Mouse (Mus musculus) natural killer cell, adult 2 months (primary cell): ENCODE data around the gene Ccnd3.

Experiments
- DNase-seq, 2 experiments: peaks; one replicate each; pipeline ENCODE4 v3.0.0; 2022; ENCODE audit warnings: low spot score in 2 of 2

Ccnd3 gene

DNA sequence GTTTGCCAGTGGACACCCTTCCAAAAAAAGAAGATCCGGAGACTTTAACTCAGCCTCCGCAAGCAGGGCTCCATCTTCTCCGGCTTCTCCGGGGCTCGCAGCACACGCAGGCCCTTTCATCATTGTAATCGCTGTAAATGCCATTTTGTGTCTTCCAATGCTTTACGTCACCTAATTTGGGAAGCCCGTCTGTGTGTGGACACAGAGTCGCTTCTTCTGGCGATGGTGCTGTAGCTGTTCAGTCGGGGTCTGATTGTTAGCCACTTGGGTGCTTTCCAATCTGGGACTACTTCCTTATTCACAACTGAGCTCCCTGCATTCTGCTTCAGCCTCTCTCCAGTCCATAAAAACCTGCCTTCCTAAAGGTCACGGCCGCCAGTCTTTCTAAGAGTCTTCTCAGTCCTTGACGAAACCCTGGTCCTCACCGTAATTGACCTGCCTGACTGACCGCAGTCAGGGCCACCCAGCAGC, 41.0 kb downstream of the Ccnd3 start:
- no peak for DNase-seq

DNA sequence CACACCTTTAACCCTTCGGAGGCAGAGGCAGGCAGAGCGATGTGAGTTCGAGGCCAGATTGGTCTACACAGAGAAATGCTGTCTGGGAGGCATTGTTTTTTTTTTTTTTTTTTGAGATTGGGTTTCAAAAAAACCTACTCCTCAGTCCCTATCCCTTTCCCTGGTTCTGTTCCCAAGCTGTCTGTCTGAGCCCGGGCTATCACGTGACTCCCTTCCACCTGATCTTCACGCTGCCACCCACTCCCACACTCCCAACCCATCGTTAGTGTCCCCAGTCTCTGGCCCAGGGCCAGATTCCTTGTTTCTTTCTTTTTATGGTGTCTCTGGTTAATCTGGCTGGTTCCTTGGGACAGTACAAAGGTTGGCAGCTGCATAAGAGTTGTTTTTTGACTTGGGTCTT, 46.2 kb downstream of the Ccnd3 start:
- DNase-seq: no peak

DNA sequence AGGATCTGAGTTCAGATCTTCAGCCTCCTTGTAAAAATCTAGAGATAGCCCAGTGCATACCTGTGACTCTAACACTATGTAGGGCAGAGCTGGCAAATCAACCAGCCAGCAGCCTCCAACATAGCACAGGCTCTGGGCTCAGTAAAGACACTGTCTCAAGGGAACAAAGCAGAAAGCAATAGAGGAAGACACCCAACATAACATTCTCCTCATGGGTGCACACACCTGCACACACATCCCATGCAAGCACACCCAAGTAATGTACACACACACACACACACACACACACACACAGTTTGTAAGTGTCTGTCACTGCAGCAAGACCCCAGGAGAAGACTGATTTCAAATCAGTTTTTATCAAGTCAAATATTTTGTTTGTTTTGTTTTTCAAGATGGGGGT, 48.1 kb downstream of the Ccnd3 start:
- peak in 1 of 2 experiments; percentile 11 for DNase-seq

DNA sequence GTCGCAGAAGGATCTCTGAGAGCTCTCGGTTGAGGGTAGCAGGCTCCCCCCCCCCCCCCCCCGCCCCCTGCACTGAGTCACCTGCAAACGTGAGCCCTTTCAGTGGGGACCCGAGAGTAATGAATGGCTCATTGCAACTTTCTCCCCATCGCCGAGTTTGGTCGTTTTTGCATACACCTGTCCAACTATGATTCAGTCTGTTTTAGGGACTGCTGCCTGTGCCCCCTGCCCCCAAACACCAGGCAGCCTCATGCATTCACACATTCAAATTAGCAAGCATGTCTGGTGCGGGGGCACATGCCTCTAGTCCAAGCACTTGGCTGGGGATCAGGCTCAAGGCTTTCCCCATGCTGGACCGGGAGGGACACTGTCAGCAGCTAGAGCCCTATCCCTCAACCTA, 49.8 kb downstream of the Ccnd3 start:
- DNase-seq: no peak

DNA sequence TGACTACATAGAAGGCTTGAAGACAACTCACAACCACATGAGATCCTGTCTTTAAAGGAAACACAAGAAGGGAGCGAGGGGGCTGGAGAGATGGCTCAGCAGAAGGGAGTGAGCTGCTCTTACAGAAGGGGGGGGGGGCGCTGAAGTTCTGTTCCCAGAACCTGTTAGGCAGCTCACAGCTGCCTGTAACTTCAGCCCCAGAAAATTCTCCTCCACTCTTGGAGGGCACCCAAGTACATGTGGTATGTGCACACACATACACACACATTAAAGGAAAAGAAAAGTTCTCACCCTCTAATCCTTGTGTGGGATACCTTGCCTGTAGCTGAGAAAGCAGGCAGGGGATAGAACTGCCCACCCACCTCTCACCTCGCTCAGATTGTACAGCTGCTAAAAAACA, 52.3 kb downstream of the Ccnd3 start:
- no peak for DNase-seq

DNA sequence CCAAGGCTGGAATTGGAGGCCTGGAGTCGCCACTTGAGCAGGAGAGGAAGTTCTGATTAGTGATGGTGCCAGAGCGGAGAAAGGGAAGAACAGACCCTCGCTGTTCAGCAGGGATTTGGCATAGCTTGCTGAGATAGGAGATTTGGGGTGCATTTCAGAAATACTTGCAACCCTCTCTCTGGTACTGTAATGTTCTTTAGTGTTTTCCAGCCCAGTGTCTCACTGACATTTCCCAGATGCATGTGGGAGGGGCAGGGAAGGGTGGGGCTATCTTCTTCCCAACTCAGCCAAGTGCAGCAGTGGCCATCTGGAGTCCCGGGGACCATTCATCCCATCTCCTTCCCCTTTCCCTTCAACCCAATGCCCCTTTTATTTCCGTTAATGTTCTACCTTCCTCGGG, 54.9 kb downstream of the Ccnd3 start:
- no peak for DNase-seq

DNA sequence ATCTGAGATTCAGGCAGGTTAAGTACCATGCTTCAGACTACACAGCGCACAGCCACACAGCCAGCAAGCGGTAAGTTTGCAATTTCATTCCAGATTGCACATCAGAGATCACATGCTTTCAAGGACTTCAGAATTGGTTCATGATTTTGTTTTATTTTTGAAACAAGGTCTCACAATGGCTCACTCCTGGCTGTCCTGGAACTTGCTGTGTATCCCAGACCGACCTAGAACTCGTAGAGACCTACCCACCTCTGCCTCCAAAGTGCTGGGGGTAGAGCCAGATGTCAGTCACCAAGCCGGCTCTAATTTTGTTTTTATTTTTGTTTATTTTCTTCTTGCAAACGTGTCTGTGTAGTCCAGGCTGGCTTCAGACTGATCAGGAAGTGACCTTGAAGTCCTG, 58.0 kb downstream of the Ccnd3 start:
- no peak for DNase-seq

DNA sequence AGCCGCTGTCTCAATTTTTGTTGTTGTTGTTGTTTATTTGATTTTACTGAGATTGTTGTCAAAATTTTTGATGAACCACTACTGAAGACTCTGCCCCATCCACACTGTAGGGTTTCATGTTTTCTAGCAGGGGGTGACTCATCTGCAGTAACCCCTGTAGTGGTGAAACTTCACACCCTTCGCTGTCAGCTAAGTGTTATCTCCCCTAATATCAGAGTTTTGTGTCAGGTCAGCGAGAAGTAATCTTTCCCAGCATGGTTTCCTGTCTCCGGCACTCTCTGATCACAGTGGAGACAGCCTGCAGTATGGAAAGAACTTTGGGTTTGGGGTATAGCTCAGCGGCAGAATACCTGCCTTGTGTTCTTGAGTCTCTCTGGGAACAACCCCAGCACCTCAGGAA, 59.8 kb downstream of the Ccnd3 start:
- DNase-seq: peak; percentile 44 to 74

DNA sequence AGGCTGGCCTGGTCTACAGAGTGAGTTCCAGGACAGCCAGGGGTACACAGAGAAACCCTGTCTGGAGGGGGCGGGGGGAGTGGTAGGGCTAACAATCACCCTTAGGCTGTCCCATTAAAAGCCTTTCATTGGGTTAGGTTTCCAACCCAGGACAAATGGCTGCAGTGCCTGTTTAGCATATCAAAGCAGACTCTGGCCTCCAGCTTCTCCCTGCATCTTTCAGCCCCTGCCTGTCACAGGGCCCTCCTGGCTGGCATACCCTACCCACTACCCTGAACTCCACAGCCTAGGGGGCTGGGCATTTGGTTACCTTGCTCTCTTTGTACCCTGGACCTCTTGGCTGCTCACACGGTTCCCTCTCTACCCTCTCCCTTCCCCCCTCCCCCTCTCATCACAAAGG, 61.3 kb downstream of the Ccnd3 start:
- DNase-seq: no peak

DNA sequence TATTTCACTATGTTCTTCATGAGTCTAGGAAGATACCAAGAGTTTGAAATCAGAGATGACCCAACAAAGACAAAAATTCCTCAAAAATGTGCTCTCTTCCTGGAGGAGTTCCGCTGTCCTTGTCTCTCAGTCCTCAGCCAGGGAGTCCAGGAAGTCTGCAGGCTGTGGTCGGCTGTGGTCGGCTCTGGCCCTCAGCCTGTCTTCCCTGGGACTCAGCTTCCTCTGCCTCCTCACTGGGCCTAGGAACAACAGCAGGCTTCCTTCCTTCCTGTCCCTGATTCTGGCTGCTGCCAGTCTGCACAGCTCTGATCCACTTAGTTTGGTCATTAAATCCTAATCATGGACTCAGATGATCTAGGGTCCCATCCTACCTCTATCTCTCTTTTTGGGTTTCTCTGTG, 62.4 kb downstream of the Ccnd3 start:
- DNase-seq: no peak

DNA sequence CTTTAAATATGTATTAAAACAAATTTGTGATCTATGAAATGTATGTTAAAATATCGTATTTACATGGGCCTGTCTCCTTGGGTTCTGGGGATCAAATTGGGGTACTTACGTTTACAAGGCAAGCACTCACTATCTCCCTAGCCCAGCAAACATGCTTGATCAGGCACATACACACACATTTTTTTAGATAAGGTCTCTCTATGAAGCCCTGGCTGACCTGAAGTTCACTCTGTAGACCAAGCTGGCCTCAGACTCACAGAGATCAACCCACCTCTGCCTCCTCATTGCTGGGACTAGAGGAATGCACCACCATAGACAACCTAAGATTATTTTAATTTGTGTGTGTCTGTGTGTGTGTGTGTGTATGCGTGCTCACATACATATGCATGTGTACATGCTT, 63.5 kb downstream of the Ccnd3 start:
- DNase-seq: no peak

DNA sequence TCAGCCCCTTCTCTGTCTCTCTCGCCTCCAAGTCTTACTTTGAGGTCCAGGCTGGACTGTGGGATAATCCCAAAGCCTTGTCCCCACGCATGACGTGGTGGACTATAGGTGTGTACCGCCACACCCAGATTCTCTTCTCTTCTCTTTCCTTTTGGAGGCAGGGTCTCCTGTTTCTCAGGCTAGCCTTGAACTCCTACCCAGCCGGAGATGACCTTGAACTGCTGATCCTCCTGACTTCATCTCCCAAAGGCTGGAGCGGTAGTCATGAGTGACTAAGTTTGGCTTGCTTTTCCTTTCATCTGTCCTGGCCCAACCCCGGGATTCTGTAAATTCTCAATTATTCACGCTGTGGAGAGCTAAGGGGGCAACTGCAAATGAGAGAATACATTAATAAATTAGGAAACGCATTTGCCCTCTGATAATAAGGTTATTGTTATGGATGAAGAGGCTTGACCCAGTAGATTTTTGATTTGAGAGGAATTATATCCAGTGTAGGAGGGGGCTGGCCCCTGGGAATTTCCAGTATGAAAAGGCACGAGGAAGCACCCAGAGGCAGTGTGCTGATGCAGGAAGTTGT, 64.2 kb downstream of the Ccnd3 start:
- no peak for DNase-seq

DNA sequence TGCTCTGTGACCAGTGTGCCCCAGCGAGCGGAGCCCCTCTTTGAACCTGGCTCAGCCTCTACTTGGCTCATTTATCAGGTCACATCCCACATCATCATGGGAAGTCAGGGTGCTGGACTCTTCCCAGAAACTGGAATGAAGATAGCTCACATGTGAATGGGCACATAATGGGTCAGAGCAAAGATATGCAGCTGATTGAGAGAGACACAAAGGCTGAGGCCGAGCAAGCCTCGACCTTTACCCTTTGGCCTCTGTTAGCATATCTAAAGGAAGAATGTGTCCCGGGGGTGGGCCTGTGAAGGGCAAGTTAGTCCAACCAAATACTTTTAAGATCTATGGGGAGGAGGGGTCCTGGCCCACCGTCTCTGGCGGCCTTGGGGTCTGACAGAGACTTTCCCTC, 66.8 kb downstream of the Ccnd3 start:
- no peak for DNase-seq

DNA sequence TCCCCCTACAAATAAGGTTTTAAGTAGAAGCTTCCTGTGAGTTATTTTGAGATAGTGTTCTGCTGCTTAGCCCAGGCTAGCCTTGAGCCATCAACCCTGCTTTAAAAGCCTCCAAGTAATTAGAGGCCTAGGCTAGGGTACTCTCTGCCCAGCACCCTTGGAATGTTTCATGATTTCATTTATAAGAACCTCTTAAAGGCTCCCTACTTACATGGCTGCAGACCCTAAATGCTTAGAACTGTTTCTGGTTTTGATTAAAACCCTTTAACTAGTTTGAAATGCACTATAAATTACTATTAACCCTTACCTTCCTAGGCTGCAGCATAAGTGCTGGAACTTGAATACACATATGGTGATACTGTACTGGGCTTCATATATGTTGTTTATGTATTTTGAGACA, 67.6 kb downstream of the Ccnd3 start:
- no peak for DNase-seq

DNA sequence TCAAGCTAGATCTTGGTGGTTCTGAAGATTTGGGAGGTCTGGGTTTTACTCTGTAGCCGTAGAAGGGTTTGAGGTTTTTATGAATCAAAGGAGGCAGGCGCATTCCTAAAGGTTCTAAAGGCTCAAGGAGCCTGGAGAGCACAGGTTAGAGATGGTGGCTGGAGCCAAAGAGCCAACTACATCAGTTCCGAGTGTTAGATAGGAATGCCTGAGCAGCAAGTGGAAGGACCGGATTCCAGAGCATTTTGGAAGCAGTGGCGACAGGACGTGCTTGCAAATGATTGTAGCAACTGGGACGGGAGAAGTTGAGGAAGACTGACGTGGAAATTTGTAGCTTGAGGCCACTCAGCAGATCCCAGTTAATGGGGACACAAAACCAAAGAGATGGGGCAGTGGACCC, 69.2 kb downstream of the Ccnd3 start:
- no peak for DNase-seq

DNA sequence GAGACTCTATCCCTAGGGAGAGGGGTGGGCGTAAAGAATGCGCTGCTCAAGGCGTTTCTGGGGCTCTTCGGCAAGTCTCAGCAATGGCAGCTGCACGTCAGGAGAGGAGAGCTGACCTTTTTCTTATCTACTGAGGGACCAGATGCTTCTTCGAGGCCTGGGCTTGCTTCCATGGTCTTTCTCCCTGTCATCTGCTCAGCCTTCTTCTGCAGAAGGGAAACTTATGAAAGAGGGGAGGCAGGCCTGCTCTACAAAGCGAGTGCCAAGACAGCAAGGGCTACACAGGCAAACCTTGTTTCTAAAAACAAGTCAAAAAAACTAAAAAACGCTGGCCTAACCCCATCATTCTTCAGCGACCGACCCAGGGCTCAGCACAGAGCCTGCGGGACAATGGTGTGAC, 70.0 kb downstream of the Ccnd3 start:
- DNase-seq: no peak

DNA sequence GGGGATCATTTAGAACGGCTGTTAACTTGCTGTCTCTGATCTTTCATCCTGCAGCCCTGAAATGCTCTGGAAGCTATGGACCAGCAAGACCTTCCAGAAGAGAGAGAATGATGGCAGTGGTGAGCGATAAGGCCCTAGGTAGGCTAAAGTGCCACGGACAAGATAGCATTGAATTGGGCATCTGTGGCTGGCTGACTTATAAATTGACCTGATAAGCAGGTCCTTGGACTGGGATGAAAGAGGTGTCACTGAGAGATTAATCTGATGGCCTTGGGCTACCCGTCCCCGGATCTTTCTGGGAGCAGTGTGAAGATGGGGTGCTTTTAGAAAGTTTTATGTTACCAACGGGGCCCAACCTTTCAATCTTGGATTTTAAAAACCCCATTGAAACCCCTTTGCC, 73.8 kb downstream of the Ccnd3 start:
- DNase-seq: no peak

DNA sequence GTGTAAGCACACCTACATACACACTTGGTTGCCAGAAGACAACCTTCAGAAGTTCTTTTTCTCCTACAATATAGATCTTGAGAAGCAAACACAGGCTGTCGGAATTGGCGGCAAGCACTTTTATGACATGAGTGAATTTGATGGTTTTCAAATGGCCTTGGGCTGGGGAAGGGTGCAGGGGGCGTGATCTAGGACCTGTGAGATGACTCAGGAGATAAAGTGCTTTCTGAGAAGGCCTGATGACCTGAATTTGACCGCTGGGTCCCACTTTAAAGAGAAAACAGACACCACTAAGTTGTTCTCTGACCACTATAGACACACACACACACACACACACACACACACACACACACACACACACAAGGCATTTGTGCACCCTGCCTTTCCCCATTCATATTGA, 76.1 kb downstream of the Ccnd3 start:
- no peak for DNase-seq

DNA sequence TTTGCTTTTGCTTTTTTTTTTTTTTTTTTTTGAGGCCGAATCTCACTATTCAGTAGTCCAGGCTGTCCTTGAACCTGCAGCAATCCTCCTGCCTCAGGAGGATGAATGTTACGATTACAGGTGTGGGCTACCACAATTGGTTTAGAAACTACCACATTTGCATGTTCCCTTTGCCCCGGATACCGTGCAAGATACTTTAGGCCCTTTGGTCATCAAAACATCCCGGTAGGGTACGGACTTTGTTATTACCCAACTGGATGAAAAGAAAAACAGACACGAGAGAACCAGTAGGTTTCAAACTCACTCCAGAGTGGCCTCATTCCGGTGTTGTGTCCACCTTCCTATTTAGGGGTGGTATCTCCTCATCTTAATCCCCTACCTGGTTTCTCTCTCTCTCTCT, 83.7 kb downstream of the Ccnd3 start:
- no peak for DNase-seq

DNA sequence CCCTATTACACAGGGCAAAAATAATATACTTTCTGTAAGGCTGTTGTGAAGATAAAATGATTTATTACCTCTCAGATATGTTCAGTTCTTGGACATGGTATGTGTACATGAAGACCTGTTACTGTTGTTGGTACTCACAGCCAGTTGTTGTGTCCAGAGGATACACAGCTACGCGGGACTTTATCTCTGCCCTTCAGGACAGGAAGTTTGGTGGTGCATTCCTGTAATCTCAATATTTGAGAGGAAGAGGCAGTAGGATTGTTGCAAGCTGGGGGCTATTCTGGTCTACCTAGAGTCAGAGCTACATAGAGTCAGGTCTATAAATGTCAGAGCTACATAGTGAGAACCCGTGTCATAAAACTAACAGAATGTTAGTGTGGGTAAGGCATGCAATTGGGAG, 86.2 kb downstream of the Ccnd3 start:
- DNase-seq: no peak

DNA sequence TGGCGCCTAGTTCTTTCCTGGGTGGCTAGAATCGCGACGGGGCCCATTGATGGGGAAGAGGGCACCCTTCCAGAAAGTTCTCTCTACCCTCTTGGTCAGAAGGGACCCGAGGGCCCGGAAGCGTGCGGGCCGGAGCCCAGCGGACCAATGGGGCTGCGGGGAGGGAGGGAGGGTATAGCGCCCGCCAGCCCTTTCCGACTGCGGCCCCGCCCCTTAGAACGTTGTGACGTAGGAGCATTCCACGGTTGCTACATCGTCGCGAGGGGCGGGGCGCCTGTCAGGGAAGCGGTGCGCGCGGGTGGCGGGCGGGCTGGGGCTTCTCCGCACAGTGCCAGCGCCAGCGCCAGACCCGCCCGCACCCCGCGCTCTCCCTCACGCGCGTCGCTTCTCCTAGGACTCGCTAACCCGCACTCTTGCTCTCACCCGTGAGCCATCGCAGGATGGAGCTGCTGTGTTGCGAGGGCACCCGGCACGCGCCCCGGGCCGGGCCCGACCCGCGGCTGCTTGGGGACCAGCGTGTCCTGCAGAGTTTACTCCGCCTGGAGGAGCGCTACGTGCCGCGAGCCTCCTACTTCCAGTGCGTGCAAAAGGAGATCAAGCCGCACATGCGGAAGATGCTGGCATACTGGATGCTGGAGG, 88.5 kb downstream of the Ccnd3 start:
- DNase-seq: peak; percentile 89 to 92

DNA sequence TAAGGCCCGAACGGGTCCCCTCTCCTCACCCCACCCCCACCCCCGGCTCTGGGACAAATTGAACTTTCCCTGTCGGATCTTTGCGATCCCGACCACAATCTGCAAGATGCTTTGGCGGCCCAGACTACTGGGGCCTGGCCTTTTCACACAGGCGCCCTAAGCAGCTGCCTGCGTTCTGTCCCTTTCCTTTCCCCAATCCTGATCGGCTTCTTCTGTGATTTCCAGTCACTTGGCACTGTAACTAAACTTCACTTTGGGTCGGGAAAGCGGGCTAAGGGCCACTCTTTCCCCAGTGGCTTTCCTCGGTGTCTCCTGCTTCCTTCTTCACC, 89.0 kb downstream of the Ccnd3 start:
- no peak for DNase-seq

DNA sequence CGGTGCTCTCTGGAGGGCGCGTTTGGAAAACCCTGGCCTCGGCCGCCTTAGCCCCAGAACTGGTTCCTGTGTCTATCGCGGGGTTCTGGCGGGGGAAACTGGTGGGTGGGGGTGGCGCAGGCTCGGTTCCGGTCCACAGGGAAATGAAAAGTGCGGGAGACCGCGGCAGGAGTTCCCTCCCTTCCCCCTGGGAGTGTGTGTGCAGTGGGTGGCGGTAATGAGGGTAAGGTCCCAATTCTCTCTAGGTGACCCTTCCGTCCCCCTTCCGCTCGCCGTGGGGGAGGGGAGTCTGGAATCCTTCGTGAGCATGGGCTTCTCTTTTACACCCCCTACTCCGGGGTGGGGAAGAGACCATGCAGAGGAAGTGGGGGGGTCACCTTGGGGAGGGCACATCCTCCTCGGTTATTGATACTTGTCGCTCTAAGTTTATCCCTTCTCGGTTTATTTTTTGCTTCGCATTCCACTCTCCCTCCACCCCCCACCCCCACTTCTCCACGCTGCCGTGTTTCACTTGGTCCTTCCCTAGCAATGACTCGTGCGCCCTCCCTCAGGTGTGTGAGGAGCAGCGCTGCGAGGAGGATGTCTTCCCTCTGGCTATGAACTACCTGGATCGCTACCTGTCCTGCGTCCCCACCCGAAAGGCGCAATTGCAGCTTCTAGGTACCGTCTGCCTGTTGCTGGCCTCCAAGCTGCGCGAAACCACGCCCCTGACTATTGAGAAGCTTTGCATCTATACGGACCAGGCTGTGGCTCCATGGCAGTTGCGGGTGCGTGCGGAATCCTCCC, 89.5 kb downstream of the Ccnd3 start:
- peak in 1 of 2 experiments; percentile 8 for DNase-seq

DNA sequence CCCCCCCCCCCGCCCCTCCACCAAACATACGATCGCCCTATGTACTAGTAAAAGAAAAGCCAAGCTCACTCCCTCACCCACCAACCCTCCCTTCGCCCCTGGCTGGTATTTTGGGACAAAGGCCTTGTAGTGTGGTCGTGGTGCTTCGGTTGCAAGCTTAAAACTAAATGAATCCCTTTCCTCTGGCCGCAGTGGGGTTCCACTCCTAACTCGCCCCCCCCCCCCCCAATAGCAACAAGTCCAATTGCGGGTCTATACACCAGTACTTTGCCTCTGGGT, 90.1 kb downstream of the Ccnd3 start:
- no peak for DNase-seq
